Mouse (Mus musculus) C2C12 (cell line): ENCODE data around the gene Cnpy4. TPM values are rescaled to one million over a fixed set of nuclear protein-coding genes. Genes with fewer than 3 reads are reported as not detected.

ENCODE experiments used
- H3K27me3 ChIP-seq: one replicate; pipeline ENCODE4 v1.6.1; 2011; ENCODE audit not compliant: control insufficient read depth, insufficient read depth, insufficient read length
- H3K36me3 ChIP-seq: one replicate; pipeline ENCODE4 v1.6.1; 2011; ENCODE audit not compliant: control insufficient read depth, insufficient read depth
- H3K4me3 ChIP-seq: one replicate; pipeline ENCODE4 v1.5.1; 2011; ENCODE audit warnings: mild to moderate bottlenecking, control low read depth; ENCODE audit not compliant: poor library complexity, insufficient read depth, severe bottlenecking
- H3K79me2 ChIP-seq: one replicate; pipeline ENCODE4 v1.6.1; 2011; ENCODE audit not compliant: control insufficient read depth, insufficient read depth
- H3K79me3 ChIP-seq: one replicate; pipeline ENCODE4 v1.6.1; 2011; ENCODE audit warnings: low read depth, control low read depth
- H3ac ChIP-seq: one replicate; pipeline ENCODE3; 2011; ENCODE audit warnings: low read depth; ENCODE audit not compliant: control insufficient read depth, insufficient read length
- CEBPB ChIP-seq: IDR thresholded peaks from one replicate; pipeline ENCODE4 v1.6.1; 2011; ENCODE audit warnings: low read depth, mild to moderate bottlenecking, control low read depth, moderate library complexity
- CTCF ChIP-seq: IDR thresholded peaks from one replicate; pipeline ENCODE4 v1.5.1; 2011; ENCODE audit not compliant: control insufficient read depth, insufficient read depth, insufficient read length
- FOSL1 ChIP-seq: IDR thresholded peaks from one replicate; pipeline ENCODE4 v1.8.0; 2011; ENCODE audit warnings: mild to moderate bottlenecking, low read length; ENCODE audit not compliant: poor library complexity, insufficient read depth, severe bottlenecking
- MAX ChIP-seq: IDR thresholded peaks from one replicate; pipeline ENCODE4 v1.6.1; 2011; ENCODE audit warnings: mild to moderate bottlenecking, control low read depth
- MYOD1 ChIP-seq: IDR thresholded peaks from one replicate; pipeline ENCODE4 v1.6.1; 2011; ENCODE audit warnings: low read depth; ENCODE audit not compliant: control insufficient read depth, insufficient read length
- MYOG ChIP-seq: IDR thresholded peaks from one replicate; pipeline ENCODE4 v1.6.1; 2011; ENCODE audit not compliant: control insufficient read depth, insufficient read length; ENCODE audit errors: extremely low read depth
- USF1 ChIP-seq: IDR thresholded peaks from one replicate; pipeline ENCODE4 v1.6.1; 2011; ENCODE audit warnings: low read depth, mild to moderate bottlenecking, control low read depth, moderate library complexity
- polyA plus RNA-seq: library from polyadenylated mRNA; unstranded; fragments of >200 nt; fragmentation: generic; extraction: Trizol; gene quantifications from one replicate; pipeline ENCODE4 v1.2.1, GENCODE M21; 2012; ENCODE audit warnings: missing spikeins

The Cnpy4 gene
- polyA plus RNA-seq, 1 experiment, result 23.0 TPM

GRCm38 (mm10) chr5:138219864-138220263, 32.6 kb downstream of the Cnpy4 start:
- no peaks in the 10 kb centered on the region for H3K79me3 ChIP-seq
- H3K79me2 ChIP-seq, result no peaks in the 10 kb centered on the region
- H3K36me3 ChIP-seq, result no peaks in the 10 kb centered on the region
- H3ac ChIP-seq, result no peak overlapping the region
- no peaks in the 10 kb centered on the region for H3K27me3 ChIP-seq
- H3K4me3 ChIP-seq, result no peak overlapping the region
- no peak for TF ChIP-seq USF1
- no peak for TF ChIP-seq CTCF
- TF ChIP-seq MYOD1, result no peak
- TF ChIP-seq FOSL1, result no peak
- no peak for TF ChIP-seq MYOG
- TF ChIP-seq MAX, result no peak
- TF ChIP-seq CEBPB, result no peak

GRCm38 (mm10) chr5:138222111-138222510, 34.8 kb downstream of the Cnpy4 start:
- Histone ChIP-seq H3K4me3 (no peak overlapping the region), H3K79me3 (no peaks in the 10 kb centered on the region), H3ac (no peak overlapping the region), H3K27me3 (no peaks in the 10 kb centered on the region), H3K36me3 (no peaks in the 10 kb centered on the region), H3K79me2 (no peaks in the 10 kb centered on the region)
- TF ChIP-seq MYOD1 (no peak), FOSL1 (no peak), USF1 (no peak), CTCF (peak; percentile 77)

- Histone ChIP-seq H3K27me3 (no peaks in the 10 kb centered on the region), H3K79me2 (no peaks in the 10 kb centered on the region), H3ac (no peak overlapping the region), H3K79me3 (no peaks in the 10 kb centered on the region), H3K36me3 (no peaks in the 10 kb centered on the region), H3K4me3 (no peak overlapping the region)
- no peak for TF ChIP-seq USF1
- TF ChIP-seq CTCF, result no peak
- TF ChIP-seq CEBPB, result no peak
- no peak for TF ChIP-seq MAX
- no peak for TF ChIP-seq FOSL1
- TF ChIP-seq MYOG, result no peak
- no peak for TF ChIP-seq MYOD1
Observed at GRCm38 (mm10) chr5:138223287-138223686, 36.0 kb downstream of the Cnpy4 start.

GRCm38 (mm10) chr5:138225700-138226099, 38.4 kb downstream of the Cnpy4 start, which contains the start of gene Nxpe5:
TSS of gene Nxpe5 (plus strand) at chr5:138225898.
- TF ChIP-seq CEBPB, result no peak
- H3K4me3 ChIP-seq, result no peak within 1 kb of the TSS
- H3ac ChIP-seq, result no peak within 1 kb of the TSS
- H3K79me3 ChIP-seq, result no peaks in the 10 kb centered on the region
- no peaks in the 10 kb centered on the region for H3K27me3 ChIP-seq
- no peaks in the 10 kb centered on the region for H3K36me3 ChIP-seq
- H3K79me2 ChIP-seq, result no peaks in the 10 kb centered on the region

- no peaks in the 10 kb centered on the region for H3K36me3 ChIP-seq
- H3K27me3 ChIP-seq, result no peaks in the 10 kb centered on the region
- H3K79me2 ChIP-seq, result no peaks in the 10 kb centered on the region
- no peak overlapping the region for H3K4me3 ChIP-seq
- no peak overlapping the region for H3ac ChIP-seq
- TF ChIP-seq MAX (no peak), USF1 (no peak), FOSL1 (no peak), MYOD1 (no peak), MYOG (no peak), CTCF (no peak), CEBPB (no peak)
- no peaks in the 10 kb centered on the region for H3K79me3 ChIP-seq
Observed at GRCm38 (mm10) chr5:138226491-138226890, 39.2 kb downstream of the Cnpy4 start.

- H3K79me3 ChIP-seq, result no peaks in the 10 kb centered on the region
- no peaks in the 10 kb centered on the region for H3K79me2 ChIP-seq
- no peak overlapping the region for H3K4me3 ChIP-seq
- TF ChIP-seq FOSL1 (no peak), MYOD1 (no peak), USF1 (no peak), CTCF (no peak), CEBPB (no peak)
- H3K36me3 ChIP-seq, result no peaks in the 10 kb centered on the region
- no peaks in the 10 kb centered on the region for H3K27me3 ChIP-seq
- no peak overlapping the region for H3ac ChIP-seq
Observed at GRCm38 (mm10) chr5:138227367-138227766, 40.1 kb downstream of the Cnpy4 start.
